Mouse (Mus musculus) MEL (cell line): ENCODE measurements around the gene Lhpp. TPM values are rescaled to one million over a fixed set of nuclear protein-coding genes. Genes with fewer than 3 reads are reported as not detected.
A peak's percentile ranks its signal among the peaks of the same experiment; 100 is the strongest.

Source experiments
- DNase-seq: peaks from one replicate; pipeline ENCODE4 v3.0.0; 2011; ENCODE audit warnings: low read depth, low spot score
- H3K27ac ChIP-seq: 2 replicates; pipeline ENCODE4 v1.5.1; 2012; ENCODE audit warnings: low read depth, mild to moderate bottlenecking, control low read depth, low read length, moderate library complexity; ENCODE audit not compliant: control insufficient read depth
- H3K27me3 ChIP-seq, 2 experiments: fragments of 150-350 bp in 1 of 2; sonication (generic) in 1 of 2; 2 replicates each; pipeline ENCODE4 v1.6.1; 2012; ENCODE audit warnings: low read length in 2 of 2, mild to moderate bottlenecking in 2 of 2, improper control_type of control experiment in 1 of 2, moderate library complexity in 1 of 2; ENCODE audit not compliant: insufficient read depth in 2 of 2, control insufficient read depth in 1 of 2
- H3K36me3 ChIP-seq, 2 experiments: 2 replicates each; pipeline ENCODE4 v1.6.1; 2012 to 2014; ENCODE audit warnings: low read length in 2 of 2, improper control_type of control experiment in 1 of 2, inconsistent platforms in 1 of 2, mild to moderate bottlenecking in 1 of 2; ENCODE audit not compliant: insufficient read depth in 2 of 2, control insufficient read depth in 1 of 2
- H3K4me1 ChIP-seq, 2 experiments: fragments of 150-350 bp in 1 of 2; sonication (generic) in 1 of 2; 2 replicates each; pipeline ENCODE4 v1.6.1; 2012; ENCODE audit warnings: low read length in 2 of 2, improper control_type of control experiment in 1 of 2, mild to moderate bottlenecking in 1 of 2; ENCODE audit not compliant: insufficient read depth in 2 of 2, control insufficient read depth in 1 of 2
- H3K4me3 ChIP-seq, 2 experiments: fragments of 150-350 bp in 1 of 2; sonication (generic) in 1 of 2; 2 replicates each; pipeline ENCODE4 v1.5.1; 2012; ENCODE audit warnings: low read depth in 2 of 2, low read length in 2 of 2, mild to moderate bottlenecking in 2 of 2, moderate library complexity in 2 of 2, control low read depth in 1 of 2, improper control_type of control experiment in 1 of 2; ENCODE audit not compliant: control insufficient read depth in 1 of 2, insufficient read depth in 1 of 2
- H3K79me2 ChIP-seq: 2 replicates; pipeline ENCODE4 v1.6.1; 2012; ENCODE audit warnings: mild to moderate bottlenecking, low read length, moderate library complexity; ENCODE audit not compliant: control insufficient read depth, poor library complexity, insufficient read depth
- H3K9ac ChIP-seq: 2 replicates; pipeline ENCODE4 v1.6.1; 2012; ENCODE audit warnings: low read depth, mild to moderate bottlenecking, control low read depth, low read length, moderate library complexity; ENCODE audit not compliant: control insufficient read depth, poor library complexity, severe bottlenecking
- H3K9me3 ChIP-seq: fragments of 150-350 bp; sonication (generic); replicated peaks from 2 replicates; pipeline ENCODE4 v1.6.1; 2012; ENCODE audit warnings: mild to moderate bottlenecking, low read length, improper control_type of control experiment, moderate library complexity; ENCODE audit not compliant: insufficient read depth
- CHD2 ChIP-seq: IDR thresholded peaks from 2 replicates; pipeline ENCODE4 v1.6.1; 2011; ENCODE audit warnings: low read length, improper control_type of control experiment
- CTCF ChIP-seq, 3 experiments: IDR thresholded peaks in 2 of 3; conservative IDR thresholded peaks in 1 of 3; 2 replicates each; pipeline ENCODE4 v1.5.1; 2011 to 2012; ENCODE audit warnings: low read length in 3 of 3, low read depth in 2 of 3, mild to moderate bottlenecking in 2 of 3, improper control_type of control experiment in 1 of 3, inconsistent platforms in 1 of 3, mixed read lengths in 1 of 3, moderate library complexity in 1 of 3; ENCODE audit not compliant: control insufficient read depth in 1 of 3, insufficient read depth in 1 of 3, poor library complexity in 1 of 3, severe bottlenecking in 1 of 3
- ELF1 ChIP-seq: IDR thresholded peaks from 2 replicates; pipeline ENCODE4 v1.6.1; 2014; ENCODE audit warnings: low read depth, mild to moderate bottlenecking, inconsistent platforms, low read length, improper control_type of control experiment, moderate library complexity
- GABPA ChIP-seq: IDR thresholded peaks from 2 replicates; pipeline ENCODE4 v1.6.1; 2012; ENCODE audit warnings: low read depth, mild to moderate bottlenecking, inconsistent platforms, low read length, improper control_type of control experiment, moderate library complexity
- HCFC1 ChIP-seq: IDR thresholded peaks from 2 replicates; pipeline ENCODE4 v1.6.1; 2012; ENCODE audit warnings: low read depth, mild to moderate bottlenecking, inconsistent platforms, low read length, improper control_type of control experiment, moderate library complexity
- JUND ChIP-seq: IDR thresholded peaks from 2 replicates; pipeline ENCODE4 v1.6.1; 2011; ENCODE audit warnings: low read depth, mild to moderate bottlenecking, improper control_type of control experiment, low read length
- MAFK ChIP-seq: IDR thresholded peaks from 2 replicates; pipeline ENCODE4 v1.6.1; 2011; ENCODE audit warnings: low read depth, mild to moderate bottlenecking, low read length, improper control_type of control experiment, borderline replicate concordance
- MAX ChIP-seq: IDR thresholded peaks from 2 replicates; pipeline ENCODE4 v1.6.1; 2011; ENCODE audit warnings: low read length, improper control_type of control experiment
- MXI1 ChIP-seq: IDR thresholded peaks from 2 replicates; pipeline ENCODE4 v1.6.1; 2011; ENCODE audit warnings: mild to moderate bottlenecking, low read depth, low read length, improper control_type of control experiment
- MYB ChIP-seq: IDR thresholded peaks from 2 replicates; pipeline ENCODE4 v1.6.1; 2011; ENCODE audit warnings: mild to moderate bottlenecking, low read depth, low read length, improper control_type of control experiment
- NELFE ChIP-seq: IDR thresholded peaks from 2 replicates; pipeline ENCODE4 v1.6.1; 2011; ENCODE audit warnings: low read depth, low read length, improper control_type of control experiment
- NRF1 ChIP-seq: IDR thresholded peaks from 2 replicates; pipeline ENCODE4 v1.6.1; 2014; ENCODE audit warnings: low read depth, mild to moderate bottlenecking, inconsistent platforms, low read length, improper control_type of control experiment, moderate library complexity; ENCODE audit not compliant: poor library complexity, insufficient read depth, severe bottlenecking
- POLR2A ChIP-seq, 2 experiments: IDR thresholded peaks; 2 replicates each; pipeline ENCODE4 v1.6.1; 2011 to 2012; ENCODE audit warnings: low read length in 2 of 2, mild to moderate bottlenecking in 2 of 2, control low read depth in 1 of 2, improper control_type of control experiment in 1 of 2, low read depth in 1 of 2, moderate library complexity in 1 of 2; ENCODE audit not compliant: control insufficient read depth in 1 of 2, insufficient read depth in 1 of 2, poor library complexity in 1 of 2
- RCOR1 ChIP-seq: IDR thresholded peaks from 2 replicates; pipeline ENCODE4 v1.6.1; 2012; ENCODE audit warnings: low read depth, mild to moderate bottlenecking, inconsistent platforms, low read length, improper control_type of control experiment
- SMC3 ChIP-seq: IDR thresholded peaks from 2 replicates; pipeline ENCODE4 v1.6.1; 2011; ENCODE audit warnings: low read depth, low read length, improper control_type of control experiment
- TCF12 ChIP-seq: IDR thresholded peaks from 2 replicates; pipeline ENCODE4 v1.6.1; 2014; ENCODE audit warnings: low read depth, mild to moderate bottlenecking, inconsistent platforms, low read length, improper control_type of control experiment, moderate library complexity
- UBTF ChIP-seq: IDR thresholded peaks from 2 replicates; pipeline ENCODE4 v1.6.1; 2012; ENCODE audit warnings: low read depth, mild to moderate bottlenecking, inconsistent platforms, low read length, improper control_type of control experiment, moderate library complexity, borderline replicate concordance; ENCODE audit not compliant: insufficient read depth
- USF1 ChIP-seq: IDR thresholded peaks from 2 replicates; pipeline ENCODE4 v1.6.1; 2014; ENCODE audit warnings: low read depth, mild to moderate bottlenecking, inconsistent platforms, low read length, improper control_type of control experiment, moderate library complexity
- ZMIZ1 ChIP-seq: IDR thresholded peaks from 2 replicates; pipeline ENCODE4 v1.6.1; 2012; ENCODE audit warnings: low read depth, mild to moderate bottlenecking, inconsistent platforms, low read length, improper control_type of control experiment, moderate library complexity
- ZNF384 ChIP-seq: IDR thresholded peaks from 2 replicates; pipeline ENCODE4 v1.6.1; 2012; ENCODE audit warnings: low read depth, mild to moderate bottlenecking, inconsistent platforms, low read length, improper control_type of control experiment
- polyA plus RNA-seq, 2 experiments: library from polyadenylated mRNA; stranded (reverse) in 1 of 2; unstranded in 1 of 2; fragments of >175 nt in 1 of 2; fragments of >200 nt in 1 of 2; gene quantifications; 2 replicates each; pipeline versions ENCODE4 v1.2.1 to v1.2.4; 2012; ENCODE audit warnings: low replicate concordance in 2 of 2, low read depth in 1 of 2; ENCODE audit not compliant: insufficient read length in 2 of 2, insufficient read depth in 1 of 2, missing spikeins in 1 of 2
- total RNA-seq: library from RNA; depleted of rRNA; stranded (reverse); fragments of 300-350 nt; gene quantifications from 2 replicates; pipeline ENCODE4 v1.2.3, GENCODE M21; 2012

The Lhpp gene
- total and polyA plus RNA-seq, 3 experiments = 31.0 to 39.3 TPM; not detected in 1

GRCm38 (mm10) chr7:132572738-132573137 is 37.7 kb upstream of the Lhpp start (continued):
- TF ChIP-seq JUND (no peak), UBTF (no peak), SMC3 (no peak), MAX (no peak), ZNF384 (0 out of 2 replicates have a peak, but pooled peaks have one; percentile 26), USF1 (no peak), ELF1 (no peak), MYB (no peak)

- H3K4me3 ChIP-seq = no peak overlapping the region; a peak in 1 of 4 replicates
Observed at GRCm38 (mm10) chr7:132573205-132573604, 37.2 kb upstream of the Lhpp start.

GRCm38 (mm10) chr7:132574646-132575045 is 35.8 kb upstream of the Lhpp start:
- TF ChIP-seq POLR2A (IDR thresholded peaks at IDR 0.05; ENCODE audit: control insufficient read depth in 1 of 2, insufficient read depth in 1 of 2, low read depth in 1 of 2, low read length in 2 of 2, poor library complexity in 1 of 2) (no peak), MAFK (no peak), MXI1 (no peak), GABPA (no peak), NRF1 (no peak), MAX (no peak), HCFC1 (no peak), ZMIZ1 (no peak), RCOR1 (no peak), ZNF384 (no peak), CHD2 (no peak), NELFE (no peak), CTCF (IDR thresholded peaks at IDR 0.05 in 2 of 3, conservative IDR thresholded peaks at IDR 0.05 in 1 of 3; ENCODE audit: control insufficient read depth in 1 of 3, insufficient read depth in 1 of 3, low read depth in 2 of 3, low read length in 3 of 3, poor library complexity in 1 of 3, severe bottlenecking in 1 of 3) (no peak), TCF12 (no peak)
- Histone ChIP-seq H3K27me3 (no peaks in the 10 kb centered on the region), H3K36me3 (peaks cover 2 to 42% of the 10 kb centered on the region in 2 experiments), H3K79me2 (peaks cover 42% of the 10 kb centered on the region), H3K27ac (no peak overlapping the region), H3K9ac (no peak overlapping the region), H3K4me1 (peaks cover 29 to 30% of the 10 kb centered on the region in 2 experiments), H3K4me3 (peak overlapping the region in 1 of 2 experiments; percentile 19; a peak in 1 of 4 replicates), H3K9me3 (no peaks in the 10 kb centered on the region)
- DNase-seq = no peak

More at GRCm38 (mm10) chr7:132573205-132573604, 37.2 kb upstream of the Lhpp start:
- Histone ChIP-seq H3K4me1 (peaks cover 33 to 42% of the 10 kb centered on the region in 2 experiments), H3K27me3 (no peaks in the 10 kb centered on the region), H3K9me3 (no peaks in the 10 kb centered on the region), H3K9ac (peak overlapping the region; percentile 39), H3K79me2 (peaks cover 42% of the 10 kb centered on the region), H3K36me3 (peaks cover 10 to 54% of the 10 kb centered on the region in 2 experiments), H3K27ac (peak overlapping the region; percentile 60)
- TF ChIP-seq ELF1 = no peak
- no peak for TF ChIP-seq MAFK
- TF ChIP-seq TCF12 = no peak
- DNase-seq = no peak
